ENCODE assay signal across 43 mouse cellular contexts in the genomic region with DNA sequence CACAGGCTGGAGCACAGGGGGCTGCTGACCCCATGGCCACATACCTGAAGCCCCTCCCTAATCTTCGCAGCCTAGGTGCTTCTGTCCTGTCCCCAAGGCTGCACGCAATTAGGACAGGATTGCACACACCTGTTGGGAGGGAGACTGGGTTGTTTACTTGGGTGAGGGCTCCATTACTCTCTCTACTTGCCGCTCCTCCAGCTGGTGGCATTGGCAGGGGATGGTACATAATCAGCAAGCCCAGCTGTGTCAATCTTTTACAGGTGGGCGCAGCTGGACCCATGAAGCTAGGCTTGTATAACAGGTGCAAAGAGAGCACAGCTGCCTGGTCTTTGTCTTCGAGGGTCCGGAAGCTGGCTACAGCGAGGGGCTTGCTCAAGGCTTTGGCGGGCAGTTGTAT. TPM values are rescaled to one million over a fixed set of nuclear protein-coding genes. Genes with fewer than 3 reads are reported as not detected.
"Had no signal": no experiment of that assay in that cellular context is flagged by ENCODE, and none has a peak within 500 bp of the region (broad histone marks: within the 10 kb centered on the region; RNA-seq: fewer than 3 reads in every experiment).

No protein-coding gene starts in this region.

- H3K9ac ChIP-seq: heart, embryonic 12.5 days; hindbrain, embryonic 12.5 days; hindbrain, embryonic 14.5 days; intestine, embryonic 15.5 days; limb, embryonic 13.5 days; limb, embryonic 15.5 days; liver, embryonic 13.5 days; liver, embryonic 15.5 days had no signal

- H3K27ac ChIP-seq: gastrocnemius, adult 2 months; heart, embryonic 10.5 days; hindbrain, embryonic 10.5 days; hindbrain, embryonic 12.5 days; hindbrain, embryonic 14.5 days; intestine, embryonic 15.5 days; limb, embryonic 13.5 days; limb, embryonic 15.5 days; liver, embryonic 13.5 days; liver, embryonic 15.5 days had no signal

- DNase-seq: gastrocnemius, adult 2 months; gastrocnemius, postnatal 10 days; gastrocnemius, postnatal 25 days; heart, adult 18-20 months; heart, postnatal 10 days; heart, postnatal 4 days; kidney, adult 18-20 months; kidney, adult 8-10 months; kidney, postnatal 10 days; kidney, postnatal 25 days; kidney, postnatal 4 days; layer of hippocampus, adult 9-11 months; layer of hippocampus, postnatal 36 days; liver, embryonic 13.5 days had no signal

- H3K36me3 ChIP-seq: heart, embryonic 10.5 days; heart, embryonic 12.5 days; hindbrain, embryonic 10.5 days; hindbrain, embryonic 12.5 days; intestine, embryonic 15.5 days; limb, embryonic 13.5 days; limb, embryonic 15.5 days; liver, embryonic 13.5 days; liver, embryonic 15.5 days had no signal

- ATAC-seq: hindbrain, embryonic 16.5 days; inflammation-experienced regulatory T-cells, adult 6 months; intestine, embryonic 15.5 days; intestine, postnatal 0 days had no signal

- H3K9me3 ChIP-seq: heart, embryonic 10.5 days; heart, embryonic 12.5 days; hindbrain, embryonic 10.5 days; hindbrain, embryonic 12.5 days; intestine, embryonic 15.5 days; limb, embryonic 13.5 days; limb, embryonic 15.5 days; liver, embryonic 13.5 days; liver, embryonic 15.5 days had no signal

- H3K4me3 ChIP-seq: gastrocnemius, adult 2 months; heart, embryonic 10.5 days; heart, embryonic 12.5 days; hindbrain, embryonic 10.5 days; hindbrain, embryonic 12.5 days; intestine, embryonic 15.5 days; limb, embryonic 13.5 days; limb, embryonic 15.5 days; liver, embryonic 13.5 days; liver, embryonic 15.5 days had no signal

- H3K4me1 ChIP-seq: heart, embryonic 10.5 days; heart, embryonic 12.5 days; hindbrain, embryonic 12.5 days; intestine, embryonic 15.5 days; limb, embryonic 13.5 days; limb, embryonic 15.5 days; liver, embryonic 13.5 days; liver, embryonic 15.5 days had no signal

- H3K4me2 ChIP-seq: heart, embryonic 12.5 days; hindbrain, embryonic 12.5 days; hindbrain, embryonic 14.5 days; intestine, embryonic 15.5 days; limb, embryonic 13.5 days; limb, embryonic 15.5 days; liver, embryonic 13.5 days; liver, embryonic 15.5 days had no signal

- H3K27me3 ChIP-seq: hindbrain, embryonic 12.5 days; intestine, embryonic 15.5 days; limb, embryonic 13.5 days; limb, embryonic 15.5 days; liver, embryonic 13.5 days; liver, embryonic 15.5 days had no signal

RNA-seq across cellular contexts. Expression of a gene that starts 2.5 kb away (rescaled TPM):
- total RNA-seq: gastrocnemius, adult 2 months; gastrocnemius, postnatal 25 days; layer of hippocampus, postnatal 14 days; layer of hippocampus, postnatal 36 days; left cerebral cortex, adult 18-20 months; left cerebral cortex, adult 8-10 months; left cerebral cortex, postnatal 10 days; left cerebral cortex, postnatal 25 days; liver, adult 2 months had no signal
- polyA plus RNA-seq: heart, embryonic 10.5 days; heart, embryonic 14.5 days; hindbrain, embryonic 10.5 days; inflammation-experienced regulatory T-cells, adult 6 months; limb, embryonic 11.5 days; limb, embryonic 13.5 days had no signal

RNA-seq across cellular contexts. Expression of a gene that starts 14.4 kb away (rescaled TPM):
- total RNA-seq: gastrocnemius, adult 2 months; gastrocnemius, postnatal 10 days; gastrocnemius, postnatal 25 days; gastrocnemius, postnatal 4 days; heart, adult 18-20 months; heart, adult 8-10 months; heart, postnatal 10 days; heart, postnatal 25 days; layer of hippocampus, adult 18-20 months; layer of hippocampus, adult 8-10 months; layer of hippocampus, postnatal 14 days; layer of hippocampus, postnatal 36 days; left cerebral cortex, adult 18-20 months; left cerebral cortex, adult 8-10 months; left cerebral cortex, postnatal 25 days; liver, adult 2 months had no signal
- polyA plus RNA-seq: heart, embryonic 10.5 days; heart, embryonic 12.5 days; heart, embryonic 14.5 days; hindbrain, embryonic 10.5 days; hindbrain, embryonic 12.5 days; inflammation-experienced regulatory T-cells, adult 6 months; liver, adult 2 months had no signal

RNA-seq across cellular contexts. Expression of a gene that starts 35.9 kb away (rescaled TPM):
- total RNA-seq: gastrocnemius, adult 2 months; gastrocnemius, postnatal 10 days; gastrocnemius, postnatal 25 days; gastrocnemius, postnatal 4 days; granulocyte monocyte progenitor cell, adult 5-6 weeks; heart, adult 18-20 months; heart, adult 8-10 months; heart, postnatal 10 days; heart, postnatal 25 days; heart, postnatal 4 days; layer of hippocampus, adult 18-20 months; layer of hippocampus, adult 8-10 months; layer of hippocampus, postnatal 14 days; layer of hippocampus, postnatal 36 days; left cerebral cortex, adult 18-20 months; left cerebral cortex, adult 8-10 months; left cerebral cortex, postnatal 10 days; left cerebral cortex, postnatal 25 days; liver, adult 2 months had no signal
- polyA plus RNA-seq: heart, embryonic 10.5 days; heart, embryonic 12.5 days; heart, embryonic 14.5 days; heart, embryonic 16.5 days; hindbrain, embryonic 10.5 days; hindbrain, embryonic 12.5 days; hindbrain, embryonic 14.5 days; hindbrain, embryonic 16.5 days; inflammation-experienced regulatory T-cells, adult 6 months; intestine, embryonic 15.5 days; intestine, postnatal 0 days; kidney, embryonic 14.5 days; kidney, embryonic 16.5 days; limb, embryonic 11.5 days; limb, embryonic 13.5 days; limb, embryonic 15.5 days; liver, adult 2 months; liver, embryonic 13.5 days; liver, embryonic 15.5 days had no signal

RNA-seq across cellular contexts. Expression of a gene that starts 53.5 kb away (rescaled TPM):
- total RNA-seq: gastrocnemius, adult 2 months; gastrocnemius, postnatal 10 days; gastrocnemius, postnatal 25 days; gastrocnemius, postnatal 4 days; granulocyte monocyte progenitor cell, adult 5-6 weeks; heart, adult 18-20 months; heart, adult 8-10 months; heart, postnatal 10 days; heart, postnatal 25 days; heart, postnatal 4 days; layer of hippocampus, adult 18-20 months; layer of hippocampus, adult 8-10 months; layer of hippocampus, postnatal 14 days; layer of hippocampus, postnatal 36 days; left cerebral cortex, adult 18-20 months; left cerebral cortex, adult 8-10 months; left cerebral cortex, postnatal 10 days; left cerebral cortex, postnatal 25 days; liver, adult 2 months had no signal
- polyA plus RNA-seq: heart, embryonic 10.5 days; heart, embryonic 12.5 days; heart, embryonic 14.5 days; heart, embryonic 16.5 days; hindbrain, embryonic 10.5 days; hindbrain, embryonic 12.5 days; hindbrain, embryonic 14.5 days; hindbrain, embryonic 16.5 days; inflammation-experienced regulatory T-cells, adult 6 months; intestine, embryonic 15.5 days; intestine, postnatal 0 days; kidney, embryonic 14.5 days; kidney, embryonic 16.5 days; limb, embryonic 11.5 days; limb, embryonic 13.5 days; limb, embryonic 15.5 days; liver, adult 2 months; liver, embryonic 13.5 days; liver, embryonic 15.5 days had no signal
